Mouse (Mus musculus) embryonic fibroblast, embryonic 13.5 days (primary cell): ENCODE measurements at regions not wholly inside any gene's neighbourhood (a gene's known extent, or its start where the extent isn't known, plus 50 kb on each side); places are given as distances from the start of the nearest gene placed in this dataset.

ENCODE experiments used
- CTCF ChIP-seq: IDR thresholded peaks from 2 replicates; pipeline ENCODE4 v1.5.1; 2011; ENCODE audit warnings: mild to moderate bottlenecking, control low read depth, low read length, moderate library complexity, borderline replicate concordance; ENCODE audit not compliant: insufficient read depth
- POLR2A ChIP-seq: IDR thresholded peaks from 2 replicates; pipeline ENCODE4 v1.6.1; 2011; ENCODE audit warnings: low read depth, mild to moderate bottlenecking, control low read depth, low read length, moderate library complexity

- TF ChIP-seq POLR2A (no peak), CTCF (no peak)
These were observed 306.2 kb downstream of the Slc6a15 start for GRCm38 (mm10) chr10:103673765-103674164.
